Mouse (Mus musculus) hindbrain, embryonic 15.5 days (tissue): ENCODE measurements at regions not wholly inside any gene's neighbourhood (a gene's known extent, or its start where the extent isn't known, plus 50 kb on each side); places are given as distances from the start of the nearest gene placed in this dataset.

ENCODE experiments used
- ATAC-seq: fragments of 200-750 bp; cut with Nextera tagmentation; 2 replicates; pipeline ENCODE4 v1.8.0; 2017; ENCODE audit warnings: low read depth, moderate number of reproducible peaks, moderate TSS enrichment; ENCODE audit not compliant: low FRiP score
- H3K27ac ChIP-seq: fragments of 300-500 bp; sonication (generic); replicated peaks from 2 replicates; pipeline ENCODE4 v1.5.1; 2015; ENCODE audit warnings: mild to moderate bottlenecking, inconsistent platforms
- H3K27me3 ChIP-seq: fragments of 300-500 bp; sonication (generic); 2 replicates; pipeline ENCODE4 v1.6.1; 2015; ENCODE audit warnings: control low read depth, inconsistent platforms
- H3K36me3 ChIP-seq: fragments of 300-500 bp; sonication (generic); 2 replicates; pipeline ENCODE4 v1.6.1; 2015; ENCODE audit warnings: control low read depth, inconsistent platforms
- H3K4me1 ChIP-seq: fragments of 300-500 bp; sonication (generic); replicated peaks from 2 replicates; pipeline ENCODE4 v1.6.1; 2015; ENCODE audit warnings: control low read depth, inconsistent platforms
- H3K4me2 ChIP-seq: fragments of 300-500 bp; sonication (generic); 2 replicates; pipeline ENCODE4 v1.6.1; 2015; ENCODE audit warnings: moderate library complexity, mild to moderate bottlenecking, inconsistent platforms
- H3K4me3 ChIP-seq: fragments of 300-500 bp; sonication (generic); 2 replicates; pipeline ENCODE4 v1.5.1; 2015; ENCODE audit warnings: mild to moderate bottlenecking, inconsistent platforms
- H3K9ac ChIP-seq: fragments of 300-500 bp; sonication (generic); 2 replicates; pipeline ENCODE4 v1.6.1; 2015; ENCODE audit warnings: inconsistent platforms
- H3K9me3 ChIP-seq: fragments of 300-500 bp; sonication (generic); 2 replicates; pipeline ENCODE4 v1.6.1; 2016; ENCODE audit warnings: control low read depth, inconsistent platforms
- WGBS: fragments of 180-500 bp; shearing (Covaris S2); methylation state at CpG from one replicate; pipeline ENCODE4 v1.1.7; 2015; 5-methylcytosine and 5-hydroxymethylcytosine counted together

- Histone ChIP-seq H3K4me1 (no peaks in the 10 kb centered on the region), H3K9me3 (no peaks in the 10 kb centered on the region), H3K4me2 (no peak overlapping the region), H3K27ac (no peak overlapping the region), H3K4me3 (no peak overlapping the region), H3K36me3 (no peaks in the 10 kb centered on the region), H3K9ac (no peak overlapping the region), H3K27me3 (no peaks in the 10 kb centered on the region)
- ATAC-seq: no peak
- WGBS: 87% methylated on average over 4 of the region's 4 CpGs
Observed at GRCm38 (mm10) chr1:73149926-73150325, 134.2 kb upstream of the Tnp1 start.

- Histone ChIP-seq H3K36me3 (no peaks in the 10 kb centered on the region), H3K9me3 (no peaks in the 10 kb centered on the region), H3K27ac (no peak overlapping the region), H3K4me2 (no peak overlapping the region), H3K27me3 (no peaks in the 10 kb centered on the region), H3K4me3 (no peak overlapping the region), H3K4me1 (no peaks in the 10 kb centered on the region), H3K9ac (no peak overlapping the region)
- WGBS: 89% methylated on average over 8 of the region's 8 CpGs
- no peak for ATAC-seq
Observed at GRCm38 (mm10) chr1:73142845-73143244, 127.1 kb upstream of the Tnp1 start.

- Histone ChIP-seq H3K9ac (no peak overlapping the region), H3K9me3 (no peaks in the 10 kb centered on the region), H3K27me3 (no peaks in the 10 kb centered on the region), H3K4me1 (no peaks in the 10 kb centered on the region), H3K27ac (no peak overlapping the region), H3K4me3 (no peak overlapping the region), H3K36me3 (no peaks in the 10 kb centered on the region), H3K4me2 (no peak overlapping the region)
- ATAC-seq: no peak
- WGBS: 66% methylated on average over 7 of the region's 7 CpGs
Observed at GRCm38 (mm10) chr1:73140557-73141345, 125.0 kb upstream of the Tnp1 start.

GRCm38 (mm10) chr1:73130215-73130861 lies 114.6 kb upstream of the Tnp1 start:
- Histone ChIP-seq H3K4me3 (no peak overlapping the region), H3K27ac (no peak overlapping the region), H3K27me3 (no peaks in the 10 kb centered on the region), H3K9ac (no peak overlapping the region), H3K4me1 (no peaks in the 10 kb centered on the region), H3K9me3 (no peaks in the 10 kb centered on the region), H3K4me2 (no peak overlapping the region), H3K36me3 (no peaks in the 10 kb centered on the region)
- WGBS: 88% methylated on average over 4 of the region's 4 CpGs
- no peak for ATAC-seq

GRCm38 (mm10) chr1:73123012-73123411 lies 107.3 kb upstream of the Tnp1 start:
- no peak for ATAC-seq
- no peak overlapping the region for H3K4me2 ChIP-seq
- H3K4me3 ChIP-seq: no peak overlapping the region
- H3K27me3 ChIP-seq: no peaks in the 10 kb centered on the region
- no peaks in the 10 kb centered on the region for H3K4me1 ChIP-seq
- H3K9ac ChIP-seq: no peak overlapping the region
- no peaks in the 10 kb centered on the region for H3K9me3 ChIP-seq
- WGBS: 85% methylated on average over 9 of the region's 9 CpGs
- no peaks in the 10 kb centered on the region for H3K36me3 ChIP-seq
- H3K27ac ChIP-seq: no peak overlapping the region

- H3K27me3 ChIP-seq: no peaks in the 10 kb centered on the region
- H3K9me3 ChIP-seq: no peaks in the 10 kb centered on the region
- 71% methylated on average over 6 of the region's 6 CpGs for WGBS
- H3K9ac ChIP-seq: no peak overlapping the region
- H3K4me3 ChIP-seq: no peak overlapping the region
- no peaks in the 10 kb centered on the region for H3K36me3 ChIP-seq
- H3K27ac ChIP-seq: no peak overlapping the region
- no peak for ATAC-seq
- no peaks in the 10 kb centered on the region for H3K4me1 ChIP-seq
- H3K4me2 ChIP-seq: no peak overlapping the region
Observed at GRCm38 (mm10) chr1:73118661-73119060, 103.0 kb upstream of the Tnp1 start.

- no peaks in the 10 kb centered on the region for H3K36me3 ChIP-seq
- no peak for ATAC-seq
Observed at GRCm38 (mm10) chr1:73116526-73116925, 100.8 kb upstream of the Tnp1 start.

GRCm38 (mm10) chr1:73115854-73116253 lies 100.1 kb upstream of the Tnp1 start:
- Histone ChIP-seq H3K9me3 (no peaks in the 10 kb centered on the region), H3K9ac (no peak overlapping the region), H3K4me2 (no peak overlapping the region), H3K27ac (no peak overlapping the region), H3K4me3 (no peak overlapping the region), H3K27me3 (no peaks in the 10 kb centered on the region), H3K36me3 (no peaks in the 10 kb centered on the region), H3K4me1 (no peaks in the 10 kb centered on the region)
- ATAC-seq: no peak
- 95% methylated on average over 5 of the region's 5 CpGs for WGBS

More at GRCm38 (mm10) chr1:73116526-73116925, 100.8 kb upstream of the Tnp1 start:
- H3K4me3 ChIP-seq: no peak overlapping the region
- no peaks in the 10 kb centered on the region for H3K4me1 ChIP-seq
- H3K9ac ChIP-seq: no peak overlapping the region
- H3K4me2 ChIP-seq: no peak overlapping the region
- WGBS: 20% methylated on average over 2 of the region's 2 CpGs
- no peaks in the 10 kb centered on the region for H3K9me3 ChIP-seq
- no peak overlapping the region for H3K27ac ChIP-seq
- no peaks in the 10 kb centered on the region for H3K27me3 ChIP-seq

GRCm38 (mm10) chr1:73113137-73113536 lies 97.4 kb upstream of the Tnp1 start:
- Histone ChIP-seq H3K27me3 (no peaks in the 10 kb centered on the region), H3K9me3 (no peaks in the 10 kb centered on the region), H3K4me1 (no peaks in the 10 kb centered on the region), H3K27ac (no peak overlapping the region), H3K9ac (no peak overlapping the region), H3K36me3 (no peaks in the 10 kb centered on the region), H3K4me2 (no peak overlapping the region), H3K4me3 (no peak overlapping the region)
- ATAC-seq: no peak
- 86% methylated on average over 6 of the region's 6 CpGs for WGBS

GRCm38 (mm10) chr1:73112711-73113110 lies 97.0 kb upstream of the Tnp1 start:
- WGBS: 92% methylated on average over 3 of the region's 3 CpGs
- H3K4me1 ChIP-seq: no peaks in the 10 kb centered on the region
- no peak for ATAC-seq

GRCm38 (mm10) chr1:73111911-73112310 lies 96.2 kb upstream of the Tnp1 start:
- 94% methylated on average over 5 of the region's 5 CpGs for WGBS

More at GRCm38 (mm10) chr1:73112711-73113110, 97.0 kb upstream of the Tnp1 start:
- Histone ChIP-seq H3K4me3 (no peak overlapping the region), H3K9me3 (no peaks in the 10 kb centered on the region), H3K27ac (no peak overlapping the region), H3K27me3 (no peaks in the 10 kb centered on the region), H3K36me3 (no peaks in the 10 kb centered on the region), H3K4me2 (no peak overlapping the region), H3K9ac (no peak overlapping the region)

GRCm38 (mm10) chr1:73105856-73106463 lies 90.3 kb upstream of the Tnp1 start:
- Histone ChIP-seq H3K27me3 (no peaks in the 10 kb centered on the region), H3K9ac (no peak overlapping the region), H3K4me3 (no peak overlapping the region), H3K4me1 (no peaks in the 10 kb centered on the region), H3K9me3 (no peaks in the 10 kb centered on the region), H3K27ac (no peak overlapping the region), H3K36me3 (no peaks in the 10 kb centered on the region), H3K4me2 (no peak overlapping the region)
- 89% methylated on average over 4 of the region's 4 CpGs for WGBS
- ATAC-seq: no peak

More at GRCm38 (mm10) chr1:73111911-73112310, 96.2 kb upstream of the Tnp1 start:
- H3K36me3 ChIP-seq: no peaks in the 10 kb centered on the region
- no peak overlapping the region for H3K4me3 ChIP-seq
- no peak overlapping the region for H3K9ac ChIP-seq
- no peak for ATAC-seq
- H3K4me2 ChIP-seq: no peak overlapping the region
- no peaks in the 10 kb centered on the region for H3K4me1 ChIP-seq
- no peak overlapping the region for H3K27ac ChIP-seq
- no peaks in the 10 kb centered on the region for H3K27me3 ChIP-seq
- no peaks in the 10 kb centered on the region for H3K9me3 ChIP-seq
